In genomic region chr10:128302357-128302756, GRCm38 (mm10) we compare ENCODE assay signal across 8 mouse cellular contexts. TPM values are rescaled to one million over a fixed set of nuclear protein-coding genes. Genes with fewer than 3 reads are reported as not detected.
DNase-seq lines count a peak whose midpoint lies in the region; ATAC-seq lines count a peak whose summit lies in the region.

No protein-coding gene starts in this region.

- ATAC-seq in forebrain, embryonic 11.5 days (replicated peaks; ENCODE audit: low FRiP score), result no peak
- no peak for ATAC-seq in liver, embryonic 15.5 days (ENCODE audit: insufficient read depth)
- ATAC-seq in granulocyte monocyte progenitor cell, adult 5-6 weeks (replicated peaks; ENCODE audit: poor library complexity, severe bottlenecking), result no peak

- H3K9ac ChIP-seq in forebrain, embryonic 11.5 days (ENCODE audit: low read length), result peak overlapping the region; percentile 91
- peak overlapping the region; percentile 76 for H3K9ac ChIP-seq in liver, embryonic 15.5 days

- no peak overlapping the region; the same call in 1 of the 2 replicates for H3K27ac ChIP-seq in forebrain, embryonic 11.5 days (ENCODE audit: low read depth, low read length)
- peak overlapping the region; percentile 90 for H3K27ac ChIP-seq in liver, embryonic 15.5 days (replicated peaks)

- peak overlapping the region; percentile 57 for H3K4me3 ChIP-seq in forebrain, embryonic 11.5 days (ENCODE audit: low read depth, low read length)
- peak overlapping the region; percentile 74 for H3K4me3 ChIP-seq in liver, embryonic 15.5 days (replicated peaks)

- WGBS in forebrain, embryonic 11.5 days, result 32% methylated on average over 3 of the region's 3 CpGs
- WGBS in liver, embryonic 15.5 days (ENCODE audit: insufficient replicate concordance), result 15% methylated on average over 3 of the region's 3 CpGs

- H3K4me1 ChIP-seq in forebrain, embryonic 11.5 days (replicated peaks; ENCODE audit: control insufficient read depth, insufficient read depth, low read length), result peaks cover 9% of the 10 kb centered on the region
- peaks cover 33% of the 10 kb centered on the region for H3K4me1 ChIP-seq in liver, embryonic 15.5 days (replicated peaks)

- intact Hi-C loops in gastrocnemius, postnatal 36 days (cut with DNase I), result no loop called here

- H3K36me3 ChIP-seq in forebrain, embryonic 11.5 days (ENCODE audit: control insufficient read depth, insufficient read depth, low read length), result no peaks in the 10 kb centered on the region
- H3K36me3 ChIP-seq in liver, embryonic 15.5 days (replicated peaks), result peaks cover 12% of the 10 kb centered on the region; the same call in 1 of the 2 replicates

- no peaks in the 10 kb centered on the region for H3K9me3 ChIP-seq in forebrain, embryonic 11.5 days (ENCODE audit: control insufficient read depth, low read length)
- no peaks in the 10 kb centered on the region for H3K9me3 ChIP-seq in liver, embryonic 15.5 days (replicated peaks)

- H3K27me3 ChIP-seq in forebrain, embryonic 11.5 days (ENCODE audit: control insufficient read depth, insufficient read depth, low read length), result no peaks in the 10 kb centered on the region
- H3K27me3 ChIP-seq in liver, embryonic 15.5 days, result no peaks in the 10 kb centered on the region

- DNase-seq in cerebellum, adult 9-10 months, result peak; percentile 62
- DNase-seq in cerebellum, postnatal 25 days, result no peak
- DNase-seq in 3T3-L1 (ENCODE audit: low read depth, low spot score), result peak; percentile 29
- DNase-seq in forebrain, embryonic 11.5 days (ENCODE audit: low spot score), result no peak
- no peak for DNase-seq in cerebellum, postnatal 14 days
- DNase-seq in gastrocnemius, postnatal 36 days, result no peak

- H3K4me2 ChIP-seq in forebrain, embryonic 11.5 days (ENCODE audit: low read depth, low read length, severe bottlenecking), result peak overlapping the region; percentile 92
- H3K4me2 ChIP-seq in liver, embryonic 15.5 days, result peak overlapping the region; percentile 82

RNA-seq across cellular contexts. Expression of gene Pan2, which starts 0.8 kb away (rescaled TPM):
- polyA plus RNA-seq in forebrain, embryonic 11.5 days (2014; fragmentation: Nextera tagmentation; extraction: Ambion mirVana), result 45.2 and 46.1 TPM in 2 replicates
- polyA plus RNA-seq in liver, embryonic 15.5 days (2015; fragmentation: Nextera tagmentation; extraction: Ambion mirVana), result 12.9 and 14.3 TPM in 2 replicates
- total RNA-seq in granulocyte monocyte progenitor cell, adult 5-6 weeks (2014; fragmentation: Nextera tagmentation), result 22.7 and 25.7 TPM in 2 replicates
- total RNA-seq in granulocyte monocyte progenitor cell, adult 5-6 weeks (2017), result 9.8 and 16.2 TPM in 2 replicates
- total RNA-seq in gastrocnemius, postnatal 36 days (2021), result 1 to 10 TPM; 4.4 to 5.6 TPM

RNA-seq across cellular contexts. Expression of gene Il23a, which starts 3.8 kb away (rescaled TPM):
- not detected in 2 replicates for polyA plus RNA-seq in forebrain, embryonic 11.5 days (2014; fragmentation: Nextera tagmentation; extraction: Ambion mirVana)
- not detected in 2 replicates for polyA plus RNA-seq in liver, embryonic 15.5 days (2015; fragmentation: Nextera tagmentation; extraction: Ambion mirVana)
- total RNA-seq in granulocyte monocyte progenitor cell, adult 5-6 weeks (2014; fragmentation: Nextera tagmentation), result not detected in 2 replicates
- total RNA-seq in granulocyte monocyte progenitor cell, adult 5-6 weeks (2017), result 1.3 and 1.6 TPM in 2 replicates
- total RNA-seq in gastrocnemius, postnatal 36 days (2021), result not detected

RNA-seq across cellular contexts. Expression of gene Cnpy2, which starts 19.9 kb away (rescaled TPM):
- 222 and 224 TPM in 2 replicates for polyA plus RNA-seq in forebrain, embryonic 11.5 days (2014; fragmentation: Nextera tagmentation; extraction: Ambion mirVana)
- polyA plus RNA-seq in liver, embryonic 15.5 days (2015; fragmentation: Nextera tagmentation; extraction: Ambion mirVana), result 85.8 and 90.0 TPM in 2 replicates
- total RNA-seq in granulocyte monocyte progenitor cell, adult 5-6 weeks (2014; fragmentation: Nextera tagmentation), result 108 and 200 TPM in 2 replicates
- total RNA-seq in granulocyte monocyte progenitor cell, adult 5-6 weeks (2017), result 135 TPM in 2 replicates
- total RNA-seq in gastrocnemius, postnatal 36 days (2021), result 10 to 100 TPM; 41.6 to 45.4 TPM

RNA-seq across cellular contexts. Expression of gene Stat2, which starts 32.0 kb away (rescaled TPM):
- polyA plus RNA-seq in forebrain, embryonic 11.5 days (2014; fragmentation: Nextera tagmentation; extraction: Ambion mirVana), result 16.1 and 16.4 TPM in 2 replicates
- 6.8 and 8.4 TPM in 2 replicates for polyA plus RNA-seq in liver, embryonic 15.5 days (2015; fragmentation: Nextera tagmentation; extraction: Ambion mirVana)
- 26.8 and 28.5 TPM in 2 replicates for total RNA-seq in granulocyte monocyte progenitor cell, adult 5-6 weeks (2014; fragmentation: Nextera tagmentation)
- 6.5 and 7.1 TPM in 2 replicates for total RNA-seq in granulocyte monocyte progenitor cell, adult 5-6 weeks (2017)
- 1 to 10 TPM; 3.2 to 3.9 TPM for total RNA-seq in gastrocnemius, postnatal 36 days (2021)

RNA-seq across cellular contexts. Expression of gene Apof, which starts 33.9 kb away (rescaled TPM):
- not detected in 2 replicates for polyA plus RNA-seq in forebrain, embryonic 11.5 days (2014; fragmentation: Nextera tagmentation; extraction: Ambion mirVana)
- polyA plus RNA-seq in liver, embryonic 15.5 days (2015; fragmentation: Nextera tagmentation; extraction: Ambion mirVana), result 147 and 195 TPM in 2 replicates
- total RNA-seq in granulocyte monocyte progenitor cell, adult 5-6 weeks (2014; fragmentation: Nextera tagmentation), result not detected in 2 replicates
- total RNA-seq in granulocyte monocyte progenitor cell, adult 5-6 weeks (2017), result 0.34 and 0.57 TPM in 2 replicates
- not detected for total RNA-seq in gastrocnemius, postnatal 36 days (2021)

Comparison
In these comparisons a context has a peak if more than half of its experiments do, and no peak if none do; other contexts are left out.
1. DNase-seq: peak in cerebellum, adult 9-10 months (single experiment) and 3T3-L1 (single experiment); none in cerebellum, postnatal 25 days (0 of 2), forebrain, embryonic 11.5 days (single experiment), cerebellum, postnatal 14 days (0 of 2) and gastrocnemius, postnatal 36 days (0 of 2).